In the genomic region with DNA sequence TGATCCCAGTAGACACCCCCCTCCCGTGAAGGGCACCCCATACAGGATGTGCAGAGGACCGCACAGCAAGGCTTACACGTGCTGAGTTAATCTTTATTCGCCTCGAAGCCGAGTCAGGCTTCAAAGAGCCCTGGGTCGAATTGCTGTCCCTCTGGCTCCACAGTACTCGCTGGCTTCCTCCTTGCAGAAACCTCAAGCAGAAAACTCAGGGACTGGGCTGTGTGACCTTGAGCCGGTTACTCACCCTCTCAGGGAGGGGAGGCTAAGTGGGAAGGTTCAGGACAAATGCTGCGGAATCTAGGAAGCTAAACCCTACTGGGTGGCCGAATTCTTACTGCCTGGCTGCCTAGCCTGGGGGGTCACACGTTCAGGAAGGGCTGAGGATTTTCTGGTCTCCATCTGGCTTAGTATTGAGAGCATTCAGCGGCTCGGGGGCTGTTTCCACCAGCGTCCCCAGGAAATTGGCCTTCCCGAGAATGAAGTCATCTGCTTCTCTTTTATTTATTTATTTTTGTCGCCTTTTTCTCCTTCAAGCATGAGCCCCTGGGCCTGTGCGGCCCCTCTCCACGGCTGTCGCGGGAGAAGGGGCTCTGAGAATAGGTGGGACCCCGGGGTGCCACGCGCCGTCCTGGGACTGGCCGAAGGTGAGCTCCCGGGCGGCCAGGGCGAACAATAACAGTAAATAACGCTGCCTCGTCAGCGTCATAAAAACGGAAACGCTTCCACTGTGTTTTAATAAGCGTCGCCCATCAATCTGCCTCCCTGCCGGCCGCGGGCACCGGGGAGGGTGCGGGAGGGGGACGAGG, we compare ENCODE assay signal across 8 mouse cellular contexts.
DNase-seq lines count a peak whose midpoint lies in the region; ATAC-seq and TF ChIP-seq lines count a peak whose summit lies in the region.

No protein-coding gene starts in this region.

- no peaks in the 10 kb centered on the region for H3K36me3 ChIP-seq in hindbrain, embryonic 12.5 days
- no peaks in the 10 kb centered on the region for H3K36me3 ChIP-seq in limb, embryonic 14.5 days (ENCODE audit: control insufficient read depth, insufficient read depth, low read length)

- peak overlapping the region; percentile 98 for H3K27ac ChIP-seq in embryonic fibroblast, embryonic 13.5 days (ENCODE audit: insufficient read depth, low read length)
- H3K27ac ChIP-seq in hindbrain, embryonic 12.5 days: peak overlapping the region; percentile 100
- peak overlapping the region; percentile 96 for H3K27ac ChIP-seq in limb, embryonic 14.5 days (replicated peaks; ENCODE audit: low read depth, low read length)

- peak overlapping the region; percentile 62 for H3K4me2 ChIP-seq in hindbrain, embryonic 12.5 days (replicated peaks)
- peak overlapping the region; percentile 81 for H3K4me2 ChIP-seq in limb, embryonic 14.5 days (replicated peaks; ENCODE audit: low read depth, low read length, severe bottlenecking)

- no peaks in the 10 kb centered on the region for H3K27me3 ChIP-seq in hindbrain, embryonic 12.5 days
- H3K27me3 ChIP-seq in limb, embryonic 14.5 days (ENCODE audit: control insufficient read depth, insufficient read depth, low read length): no peaks in the 10 kb centered on the region

- TF ChIP-seq POLR2A in embryonic fibroblast, embryonic 13.5 days (IDR thresholded peaks at IDR 0.05; ENCODE audit: low read depth, low read length): peak; percentile 8
- TF ChIP-seq POLR2A in limb, embryonic 14.5 days (IDR thresholded peaks at IDR 0.05; ENCODE audit: borderline replicate concordance, extremely low read depth, insufficient read depth, insufficient read length): no peak

- DNase-seq in lung, adult 18-20 months: peak; percentile 40 to 49
- no peak for DNase-seq in lung, postnatal 4 days
- DNase-seq in limb, embryonic 14.5 days (ENCODE audit: low spot score): peak; percentile 71
- peak; percentile 71 for DNase-seq in naive thymus-derived CD4-positive, alpha-beta T cell, adult 2 months (ENCODE audit: low read depth)
- DNase-seq in thymus, postnatal 4 days: peak; percentile 66

- WGBS in hindbrain, embryonic 12.5 days: 1% methylated on average over 42 of the region's 42 CpGs
- 3% methylated on average over 42 of the region's 42 CpGs for WGBS in limb, embryonic 14.5 days

- TF ChIP-seq CTCF in embryonic fibroblast, embryonic 13.5 days (IDR thresholded peaks at IDR 0.05; ENCODE audit: borderline replicate concordance, insufficient read depth, low read length): no peak

- H3K9ac ChIP-seq in hindbrain, embryonic 12.5 days: peak overlapping the region; percentile 63
- peak overlapping the region; percentile 59 for H3K9ac ChIP-seq in limb, embryonic 14.5 days (ENCODE audit: low read depth, low read length, severe bottlenecking)

- ATAC-seq in activated CD4-positive, CD25-positive, alpha-beta regulatory T cell, adult 4 months: peak; percentile 59
- peak; percentile 49 for ATAC-seq in hindbrain, embryonic 12.5 days (ENCODE audit: low FRiP score)
- peak; percentile 42 for ATAC-seq in limb, embryonic 14.5 days (ENCODE audit: low FRiP score, low read depth)

- peak overlapping the region; percentile 8; the same call in 1 of the 2 replicates for H3K4me3 ChIP-seq in embryonic fibroblast, embryonic 13.5 days (ENCODE audit: insufficient read depth, low read length)
- H3K4me3 ChIP-seq in hindbrain, embryonic 12.5 days: peak overlapping the region; percentile 32
- H3K4me3 ChIP-seq in limb, embryonic 14.5 days (replicated peaks; ENCODE audit: low read length): peak overlapping the region; percentile 41

- H3K4me1 ChIP-seq in embryonic fibroblast, embryonic 13.5 days (ENCODE audit: control insufficient read depth, insufficient read depth, low read length): peaks cover 13% of the 10 kb centered on the region; the same call in 1 of the 2 replicates
- H3K4me1 ChIP-seq in hindbrain, embryonic 12.5 days: peaks cover 81% of the 10 kb centered on the region
- H3K4me1 ChIP-seq in limb, embryonic 14.5 days (ENCODE audit: control insufficient read depth, insufficient read depth, low read length): peaks cover 59% of the 10 kb centered on the region

- H3K9me3 ChIP-seq in hindbrain, embryonic 12.5 days (replicated peaks): no peaks in the 10 kb centered on the region
- no peaks in the 10 kb centered on the region for H3K9me3 ChIP-seq in limb, embryonic 14.5 days (ENCODE audit: control insufficient read depth, low read length)

Comparison
In these comparisons a context has a peak if more than half of its experiments do, and no peak if none do; other contexts are left out.
1. DNase-seq: peak in lung, adult 18-20 months (2 of 2), limb, embryonic 14.5 days (single experiment), naive thymus-derived CD4-positive, alpha-beta T cell, adult 2 months (single experiment) and thymus, postnatal 4 days (single experiment); none in lung, postnatal 4 days (0 of 2).
2. Peak in every context shown above with its lines, with median percentiles within 50 percentile points of each other: ATAC-seq, H3K27ac ChIP-seq and H3K4me3 ChIP-seq.